Mouse (Mus musculus): Measurements from ENCODE around the gene Bahcc1. TPM values are rescaled to one million over a fixed set of nuclear protein-coding genes. Genes with fewer than 3 reads are reported as not detected.

The Bahcc1 gene
- polyA plus RNA-seq, 2 experiments, result 0.75 to 1.6 TPM

- ATAC-seq (ENCODE audit: insufficient read depth) (no peak), DNase-seq (ENCODE audit: low read depth in 3 of 3, low spot score in 3 of 3) (no peak)
- Histone ChIP-seq H3K4me2 (ENCODE audit: low read depth) (no peak overlapping the region), H3K9ac (replicated peaks) (no peak overlapping the region), H3K4me3 (ENCODE audit: insufficient read depth in 1 of 2, low read depth in 2 of 2, low read length in 2 of 2) (no peak overlapping the region), H3K36me3 (replicated peaks; ENCODE audit: control insufficient read depth, insufficient read depth, low read depth) (no peaks in the 10 kb centered on the region), H3K9me3 (ENCODE audit: control insufficient read depth, low read length) (no peaks in the 10 kb centered on the region), H3K27me3 (ENCODE audit: control insufficient read depth, insufficient read depth, low read length) (no peaks in the 10 kb centered on the region), H3K4me1 (replicated peaks; ENCODE audit: control insufficient read depth in 2 of 2, insufficient read depth in 2 of 2, low read length in 1 of 2) (peaks cover 0 to 4% of the 10 kb centered on the region in 2 experiments; a peak in 1 of 4 replicates), H3K27ac (no peak overlapping the region)
- TF ChIP-seq EP300 (IDR thresholded peaks at IDR 0.05; ENCODE audit: low read depth), result no peak
- TF ChIP-seq CTCF (IDR thresholded peaks at IDR 0.05; ENCODE audit: low read depth), result no peak
- 52% methylated on average over 5 of the region's 5 CpGs for WGBS (ENCODE audit: insufficient replicate concordance)
Observed at GRCm38 (mm10) chr11:120206669-120207090, 26.1 kb upstream of the Bahcc1 start.

GRCm38 (mm10) chr11:120208848-120209247 lies 23.9 kb upstream of the Bahcc1 start:
- peaks cover 0 to 4% of the 10 kb centered on the region in 2 experiments; a peak in 1 of 4 replicates for H3K4me1 ChIP-seq (replicated peaks; ENCODE audit: control insufficient read depth in 2 of 2, insufficient read depth in 2 of 2, low read length in 1 of 2)
- no peaks in the 10 kb centered on the region for H3K27me3 ChIP-seq (ENCODE audit: control insufficient read depth, insufficient read depth, low read length)
- no peak overlapping the region for H3K9ac ChIP-seq (replicated peaks)
- no peak overlapping the region for H3K4me2 ChIP-seq (ENCODE audit: low read depth)
- H3K27ac ChIP-seq, result no peak overlapping the region
- H3K36me3 ChIP-seq (replicated peaks; ENCODE audit: control insufficient read depth, insufficient read depth, low read depth), result no peaks in the 10 kb centered on the region
- H3K4me3 ChIP-seq (ENCODE audit: insufficient read depth in 1 of 2, low read depth in 2 of 2, low read length in 2 of 2), result no peak overlapping the region
- TF ChIP-seq EP300 (IDR thresholded peaks at IDR 0.05; ENCODE audit: low read depth) (no peak), CTCF (IDR thresholded peaks at IDR 0.05; ENCODE audit: low read depth) (peak; percentile 75)
- DNase-seq (ENCODE audit: low read depth in 3 of 3, low spot score in 3 of 3) (no peak), ATAC-seq (ENCODE audit: insufficient read depth) (no peak)
- H3K9me3 ChIP-seq (ENCODE audit: control insufficient read depth, low read length), result no peaks in the 10 kb centered on the region
- 36% methylated on average over 2 of the region's 2 CpGs for WGBS (ENCODE audit: insufficient replicate concordance)

GRCm38 (mm10) chr11:120209462-120209861 lies 23.3 kb upstream of the Bahcc1 start:
- no peak overlapping the region for H3K4me3 ChIP-seq (ENCODE audit: insufficient read depth in 1 of 2, low read depth in 2 of 2, low read length in 2 of 2)
- H3K9ac ChIP-seq (replicated peaks), result no peak overlapping the region
- H3K4me1 ChIP-seq (replicated peaks; ENCODE audit: control insufficient read depth in 2 of 2, insufficient read depth in 2 of 2, low read length in 1 of 2), result peaks cover 0 to 4% of the 10 kb centered on the region in 2 experiments; a peak in 1 of 4 replicates
- H3K4me2 ChIP-seq (ENCODE audit: low read depth), result no peak overlapping the region
- no peak overlapping the region for H3K27ac ChIP-seq
- ATAC-seq (ENCODE audit: insufficient read depth) (no peak), DNase-seq (ENCODE audit: low read depth in 3 of 3, low spot score in 3 of 3) (no peak)
- no peaks in the 10 kb centered on the region for H3K9me3 ChIP-seq (ENCODE audit: control insufficient read depth, low read length)
- TF ChIP-seq EP300 (IDR thresholded peaks at IDR 0.05; ENCODE audit: low read depth) (no peak), CTCF (IDR thresholded peaks at IDR 0.05; ENCODE audit: low read depth) (no peak)
- 32% methylated on average over 8 of the region's 8 CpGs for WGBS (ENCODE audit: insufficient replicate concordance)
- H3K36me3 ChIP-seq (replicated peaks; ENCODE audit: control insufficient read depth, insufficient read depth, low read depth), result no peaks in the 10 kb centered on the region
- H3K27me3 ChIP-seq (ENCODE audit: control insufficient read depth, insufficient read depth, low read length), result no peaks in the 10 kb centered on the region

- no peaks in the 10 kb centered on the region for H3K27me3 ChIP-seq (ENCODE audit: control insufficient read depth, insufficient read depth, low read length)
- peaks cover 3 to 19% of the 10 kb centered on the region in 2 experiments; a peak in 3 of 4 replicates for H3K4me1 ChIP-seq (replicated peaks; ENCODE audit: control insufficient read depth in 2 of 2, insufficient read depth in 2 of 2, low read length in 1 of 2)
- H3K4me2 ChIP-seq (ENCODE audit: low read depth), result no peak overlapping the region
- H3K36me3 ChIP-seq (replicated peaks; ENCODE audit: control insufficient read depth, insufficient read depth, low read depth), result no peaks in the 10 kb centered on the region
- DNase-seq (ENCODE audit: low read depth in 3 of 3, low spot score in 3 of 3) (no peak), ATAC-seq (ENCODE audit: insufficient read depth) (peak; percentile 33; the same call in 1 of the 2 replicates)
- TF ChIP-seq EP300 (IDR thresholded peaks at IDR 0.05; ENCODE audit: low read depth) (no peak), CTCF (IDR thresholded peaks at IDR 0.05; ENCODE audit: low read depth) (no peak)
- no peak overlapping the region for H3K27ac ChIP-seq
- H3K9me3 ChIP-seq (ENCODE audit: control insufficient read depth, low read length), result no peaks in the 10 kb centered on the region
- 40% methylated on average over 10 of the region's 10 CpGs for WGBS (ENCODE audit: insufficient replicate concordance)
- no peak overlapping the region for H3K9ac ChIP-seq (replicated peaks)
- H3K4me3 ChIP-seq (ENCODE audit: insufficient read depth in 1 of 2, low read depth in 2 of 2, low read length in 2 of 2), result no peak overlapping the region
Observed at GRCm38 (mm10) chr11:120215726-120216241, 17.0 kb upstream of the Bahcc1 start.

- H3K9ac ChIP-seq (replicated peaks), result no peak overlapping the region
- H3K4me2 ChIP-seq (ENCODE audit: low read depth), result no peak overlapping the region
- H3K4me3 ChIP-seq (ENCODE audit: insufficient read depth in 1 of 2, low read depth in 2 of 2, low read length in 2 of 2), result no peak overlapping the region
- H3K4me1 ChIP-seq (replicated peaks; ENCODE audit: control insufficient read depth in 2 of 2, insufficient read depth in 2 of 2, low read length in 1 of 2), result peaks cover 3 to 23% of the 10 kb centered on the region in 2 experiments; a peak in 3 of 4 replicates
- no peaks in the 10 kb centered on the region for H3K36me3 ChIP-seq (replicated peaks; ENCODE audit: control insufficient read depth, insufficient read depth, low read depth)
- DNase-seq (ENCODE audit: low read depth in 3 of 3, low spot score in 3 of 3) (no peak), ATAC-seq (ENCODE audit: insufficient read depth) (peak; percentile 34; the same call in 1 of the 2 replicates)
- no peaks in the 10 kb centered on the region for H3K9me3 ChIP-seq (ENCODE audit: control insufficient read depth, low read length)
- no peak overlapping the region for H3K27ac ChIP-seq
- no peaks in the 10 kb centered on the region for H3K27me3 ChIP-seq (ENCODE audit: control insufficient read depth, insufficient read depth, low read length)
- no peak for TF ChIP-seq EP300 (IDR thresholded peaks at IDR 0.05; ENCODE audit: low read depth)
- no peak for TF ChIP-seq CTCF (IDR thresholded peaks at IDR 0.05; ENCODE audit: low read depth)
- 15% methylated on average over 11 of the region's 11 CpGs for WGBS (ENCODE audit: insufficient replicate concordance)
Observed at GRCm38 (mm10) chr11:120216540-120217324, 16.0 kb upstream of the Bahcc1 start.
